Mouse (Mus musculus): Measurements from ENCODE around the gene Fubp1. TPM values are rescaled to one million over a fixed set of nuclear protein-coding genes. Genes with fewer than 3 reads are reported as not detected.

Fubp1 gene
- polyA plus RNA-seq, 1 experiment from 2014 or later, result 142 TPM

DNA sequence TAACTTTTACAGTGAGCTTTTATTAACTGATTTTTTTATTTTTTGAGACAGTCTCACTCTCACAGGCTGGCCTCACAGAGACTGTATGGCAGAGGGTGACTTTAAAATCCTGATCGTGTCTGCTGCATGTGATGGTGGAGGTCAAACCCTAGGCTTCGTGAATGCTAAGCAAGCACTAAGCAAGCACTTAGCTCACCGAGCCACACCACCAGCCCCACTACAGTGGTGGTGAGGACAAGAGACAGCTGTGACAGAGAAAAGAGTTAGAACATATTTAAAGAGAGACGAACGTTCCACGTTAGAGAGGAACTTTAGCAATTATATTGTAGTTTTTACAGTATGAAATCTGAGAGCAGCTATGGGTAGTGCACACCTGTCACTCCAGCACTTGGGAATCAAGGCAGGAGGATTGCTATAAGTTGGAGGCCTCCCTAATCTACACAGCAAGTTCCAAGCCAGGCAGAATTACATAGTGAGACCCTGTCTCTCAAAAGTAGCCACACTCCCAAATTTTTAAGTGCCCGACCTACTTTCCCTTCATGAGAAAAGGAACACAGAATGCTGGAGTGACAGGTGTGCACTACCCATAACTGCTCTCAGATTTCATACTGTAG, 37.8 kb upstream of the Fubp1 start:
- 67% methylated on average over 7 of the region's 7 CpGs for WGBS
- Histone ChIP-seq H3K27ac (ENCODE audit: poor library complexity, severe bottlenecking) (no peak overlapping the region), H3K4me1 (replicated peaks) (peaks cover 22% of the 10 kb centered on the region), H3K9me3 (replicated peaks) (no peaks in the 10 kb centered on the region), H3K9ac (no peak overlapping the region), H3K27me3 (replicated peaks) (no peaks in the 10 kb centered on the region), H3K4me3 (no peak overlapping the region), H3K36me3 (no peaks in the 10 kb centered on the region), H3K4me2 (no peak overlapping the region)
- ATAC-seq (ENCODE audit: insufficient number of reproducible peaks, low FRiP score), result no peak

DNA sequence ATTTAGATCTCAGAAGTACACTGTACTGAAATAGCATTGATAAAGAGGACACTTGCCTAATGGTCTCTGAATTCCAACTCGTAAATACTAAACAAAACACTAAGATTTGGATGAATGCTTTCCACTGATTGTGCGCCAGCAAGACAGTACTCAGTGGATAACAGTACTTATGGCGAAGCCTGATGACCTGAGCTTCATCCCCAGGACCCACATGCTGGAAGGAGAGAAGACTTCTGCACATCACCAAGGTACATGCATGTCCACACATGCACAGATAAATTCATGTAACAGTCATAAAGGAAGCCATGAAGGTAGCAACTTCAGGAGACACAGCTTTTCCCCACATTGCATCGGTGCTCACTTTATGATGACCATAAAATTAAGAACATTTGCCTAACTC, 31.4 kb upstream of the Fubp1 start:
- no peak for ATAC-seq (ENCODE audit: insufficient number of reproducible peaks, low FRiP score)
- no peaks in the 10 kb centered on the region for H3K9me3 ChIP-seq (replicated peaks)

DNA sequence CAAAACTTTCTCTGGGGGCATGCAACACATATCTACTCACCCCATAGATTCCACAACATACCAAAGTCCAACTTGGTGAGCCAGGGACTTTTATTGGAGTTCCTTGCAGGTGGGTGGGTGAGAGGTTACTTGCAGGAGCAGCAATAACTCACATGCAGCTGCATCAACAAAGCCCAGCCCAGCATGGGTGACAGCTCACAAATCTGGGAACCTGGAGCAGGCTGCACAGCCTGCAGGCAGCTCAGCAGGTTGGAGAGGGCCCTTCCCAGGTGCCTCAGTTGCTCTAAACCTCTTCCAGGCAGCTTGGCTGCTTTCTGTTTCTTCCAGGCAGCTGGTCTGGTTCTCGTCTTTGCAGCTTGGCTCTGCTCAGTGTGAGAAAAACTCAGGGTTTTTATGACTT, 30.9 kb upstream of the Fubp1 start:
- Histone ChIP-seq H3K4me2 (no peak overlapping the region), H3K9me3 (replicated peaks) (no peaks in the 10 kb centered on the region), H3K36me3 (peaks cover 28% of the 10 kb centered on the region), H3K27ac (ENCODE audit: poor library complexity, severe bottlenecking) (no peak overlapping the region), H3K27me3 (replicated peaks) (no peaks in the 10 kb centered on the region), H3K4me3 (no peak overlapping the region), H3K4me1 (replicated peaks) (peaks cover 3% of the 10 kb centered on the region; the same call in 1 of the 2 replicates), H3K9ac (no peak overlapping the region)
- ATAC-seq (ENCODE audit: insufficient number of reproducible peaks, low FRiP score), result no peak
- 38% methylated on average over 1 of the region's 1 CpGs for WGBS

More for the DNA sequence above, 31.4 kb upstream of the Fubp1 start:
- peaks cover 28% of the 10 kb centered on the region for H3K36me3 ChIP-seq
- H3K4me2 ChIP-seq, result no peak overlapping the region
- WGBS, result 85% methylated on average over 4 of the region's 4 CpGs
- H3K4me3 ChIP-seq, result no peak overlapping the region
- H3K9ac ChIP-seq, result no peak overlapping the region
- H3K27me3 ChIP-seq (replicated peaks), result no peaks in the 10 kb centered on the region
- peaks cover 3% of the 10 kb centered on the region; the same call in 1 of the 2 replicates for H3K4me1 ChIP-seq (replicated peaks)
- H3K27ac ChIP-seq (ENCODE audit: poor library complexity, severe bottlenecking), result no peak overlapping the region

DNA sequence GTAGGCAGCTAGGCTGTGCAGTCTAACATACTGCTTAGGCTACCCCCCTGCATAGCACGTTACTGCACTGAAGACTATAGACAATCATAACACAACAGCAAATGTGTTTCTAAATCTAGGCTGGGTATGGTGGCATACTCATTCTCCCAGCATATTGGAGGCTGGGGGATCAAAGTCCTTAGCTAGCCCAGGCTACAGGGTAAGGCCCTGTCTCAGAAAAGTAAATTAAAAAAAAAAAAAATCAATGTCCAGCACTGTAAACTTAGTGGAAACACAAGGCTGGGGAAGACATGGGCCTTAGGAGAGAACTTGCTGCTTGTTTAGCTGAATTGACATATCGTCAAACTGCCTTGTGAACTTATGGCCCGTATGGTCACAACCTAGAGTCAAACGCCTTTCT, 29.6 kb upstream of the Fubp1 start:
- H3K4me1 ChIP-seq (replicated peaks), result peaks cover 3% of the 10 kb centered on the region
- no peak for ATAC-seq (ENCODE audit: insufficient number of reproducible peaks, low FRiP score)
- 85% methylated on average over 4 of the region's 4 CpGs for whole genome bisulfite sequencing

DNA sequence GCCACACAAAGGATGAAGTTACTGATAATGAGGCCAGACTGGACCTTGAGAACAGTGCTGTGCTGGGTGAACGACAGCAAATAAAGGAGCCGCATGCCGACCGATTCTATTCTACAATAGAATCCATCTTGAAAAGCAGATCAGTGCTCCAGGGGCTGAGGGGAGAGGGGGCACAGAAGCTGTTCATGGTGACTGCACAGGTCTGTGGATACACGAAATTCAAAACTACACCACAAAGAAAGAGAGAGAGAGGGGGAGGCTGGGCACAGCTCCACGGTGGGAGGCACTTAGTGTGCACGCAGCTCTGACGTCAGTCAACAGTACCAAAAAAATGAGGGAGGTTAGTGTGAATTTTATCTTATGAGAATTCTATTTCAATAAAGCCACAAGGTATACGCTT, 26.7 kb upstream of the Fubp1 start:
- WGBS, result 92% methylated on average over 9 of the region's 9 CpGs
- Histone ChIP-seq H3K9ac (no peak overlapping the region), H3K27me3 (replicated peaks) (no peaks in the 10 kb centered on the region), H3K4me2 (no peak overlapping the region), H3K36me3 (peaks cover 38% of the 10 kb centered on the region), H3K4me3 (no peak overlapping the region), H3K9me3 (replicated peaks) (no peaks in the 10 kb centered on the region), H3K27ac (ENCODE audit: poor library complexity, severe bottlenecking) (no peak overlapping the region), H3K4me1 (replicated peaks) (peaks cover 18% of the 10 kb centered on the region)
- ATAC-seq (ENCODE audit: insufficient number of reproducible peaks, low FRiP score), result no peak

More for the DNA sequence above, 29.6 kb upstream of the Fubp1 start:
- H3K36me3 ChIP-seq, result peaks cover 38% of the 10 kb centered on the region
- H3K4me3 ChIP-seq, result no peak overlapping the region
- H3K27me3 ChIP-seq (replicated peaks), result no peaks in the 10 kb centered on the region
- H3K9ac ChIP-seq, result no peak overlapping the region
- H3K27ac ChIP-seq (ENCODE audit: poor library complexity, severe bottlenecking), result no peak overlapping the region
- H3K9me3 ChIP-seq (replicated peaks), result no peaks in the 10 kb centered on the region
- H3K4me2 ChIP-seq, result no peak overlapping the region

DNA sequence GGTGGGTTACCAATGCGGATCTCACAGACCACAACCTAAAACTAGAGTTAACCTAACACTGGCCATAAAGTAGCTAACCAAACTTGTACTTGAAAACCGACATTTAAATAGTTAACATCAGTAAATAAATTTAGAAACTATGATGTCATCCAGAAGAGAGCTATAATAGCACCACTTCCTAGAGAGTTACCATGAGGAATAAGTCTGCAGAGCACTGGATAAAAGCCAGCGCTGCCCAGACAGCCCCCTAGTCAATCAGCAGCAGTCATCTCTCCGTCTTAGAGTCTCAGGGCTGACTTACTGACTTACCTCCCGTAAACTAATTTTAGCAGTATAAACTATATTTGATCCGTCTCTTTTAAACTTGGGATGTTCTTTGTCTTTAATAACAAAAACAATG, 24.1 kb upstream of the Fubp1 start:
- H3K27ac ChIP-seq (ENCODE audit: poor library complexity, severe bottlenecking), result peak overlapping the region; percentile 41
- no peaks in the 10 kb centered on the region for H3K9me3 ChIP-seq (replicated peaks)
- 0 out of 2 replicates have a peak, but pooled peaks have one; percentile 59 for ATAC-seq (ENCODE audit: insufficient number of reproducible peaks, low FRiP score)
- H3K36me3 ChIP-seq, result peaks cover 28% of the 10 kb centered on the region
- H3K27me3 ChIP-seq (replicated peaks), result no peaks in the 10 kb centered on the region
- peaks cover 31% of the 10 kb centered on the region for H3K4me1 ChIP-seq (replicated peaks)
- no peak overlapping the region for H3K4me3 ChIP-seq
- H3K9ac ChIP-seq, result no peak overlapping the region
- 0 out of 2 replicates have a peak overlapping the region, but pooled peaks have one; percentile 24 for H3K4me2 ChIP-seq
- 35% methylated on average over 6 of the region's 6 CpGs for whole genome bisulfite sequencing

DNA sequence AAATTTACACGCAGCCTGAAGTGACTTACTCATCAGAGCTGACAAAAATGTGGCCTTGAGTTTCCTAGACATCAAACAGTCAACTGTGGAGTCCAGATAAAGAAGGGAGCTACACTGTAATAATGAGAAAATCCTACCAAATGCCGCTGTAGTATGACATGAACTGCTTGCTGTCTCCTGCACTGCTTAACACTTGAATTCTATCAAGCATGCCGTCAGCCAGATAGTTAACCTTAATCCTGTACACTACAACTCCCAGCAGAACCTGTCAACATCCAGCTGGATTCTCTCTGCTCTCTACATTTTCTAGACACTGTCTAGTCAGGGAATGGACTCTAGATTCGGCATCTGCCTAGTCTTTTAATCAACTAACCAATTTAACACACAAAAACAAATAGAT, 20.9 kb upstream of the Fubp1 start:
- Histone ChIP-seq H3K9me3 (replicated peaks) (no peaks in the 10 kb centered on the region), H3K4me1 (replicated peaks) (peaks cover 32% of the 10 kb centered on the region), H3K9ac (0 out of 2 replicates have a peak overlapping the region, but pooled peaks have one; percentile 43), H3K4me3 (peak overlapping the region; percentile 14), H3K36me3 (peaks cover 9% of the 10 kb centered on the region), H3K4me2 (peak overlapping the region; percentile 53), H3K27me3 (replicated peaks) (no peaks in the 10 kb centered on the region), H3K27ac (ENCODE audit: poor library complexity, severe bottlenecking) (peak overlapping the region; percentile 74)
- ATAC-seq (ENCODE audit: insufficient number of reproducible peaks, low FRiP score), result no peak
- 13% methylated on average over 4 of the region's 4 CpGs for WGBS

DNA sequence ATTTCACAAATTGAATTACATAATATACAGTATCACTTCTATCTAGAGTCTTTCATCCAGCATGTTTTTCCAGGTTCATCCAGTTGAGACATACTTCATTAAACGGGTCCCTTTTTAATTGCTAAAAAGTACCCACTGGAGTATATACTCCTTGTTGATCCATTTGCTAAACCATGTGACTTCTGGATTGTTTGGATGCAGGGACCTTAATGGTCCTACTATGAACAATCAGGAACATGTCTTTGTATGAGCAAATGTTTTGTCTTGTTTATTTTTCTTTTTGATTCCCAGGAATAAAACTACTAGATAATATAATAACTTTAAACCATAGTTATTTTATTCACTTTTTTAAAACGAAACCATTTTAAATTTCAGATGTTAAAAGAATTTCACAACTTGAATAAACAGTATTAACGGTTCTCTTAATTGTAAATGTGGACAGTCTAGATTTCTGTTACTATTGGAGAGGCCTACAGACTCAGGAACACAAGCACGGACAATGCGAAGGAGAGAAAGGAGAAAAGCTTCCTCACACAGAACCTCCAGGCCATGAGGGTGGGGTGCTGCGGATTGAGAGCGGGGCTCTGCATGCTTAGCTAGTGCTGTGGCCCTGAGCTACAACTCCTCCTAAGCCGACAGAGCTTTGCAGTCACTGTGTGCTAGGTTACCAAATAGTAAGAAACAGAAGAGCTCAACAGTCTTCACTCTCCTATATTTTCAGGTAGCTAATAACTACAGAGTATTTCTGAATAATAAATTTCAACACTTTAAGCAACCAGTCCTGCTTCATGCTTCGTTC, 19.3 kb upstream of the Fubp1 start:
- Histone ChIP-seq H3K4me2 (peak overlapping the region; percentile 78), H3K9me3 (replicated peaks) (no peaks in the 10 kb centered on the region), H3K27me3 (replicated peaks) (no peaks in the 10 kb centered on the region), H3K27ac (ENCODE audit: poor library complexity, severe bottlenecking) (peak overlapping the region; percentile 71), H3K36me3 (no peaks in the 10 kb centered on the region), H3K4me1 (replicated peaks) (peaks cover 28% of the 10 kb centered on the region), H3K9ac (peak overlapping the region; percentile 73), H3K4me3 (peak overlapping the region; percentile 46)
- 62% methylated on average over 9 of the region's 9 CpGs for WGBS
- ATAC-seq (ENCODE audit: insufficient number of reproducible peaks, low FRiP score), result no peak

DNA sequence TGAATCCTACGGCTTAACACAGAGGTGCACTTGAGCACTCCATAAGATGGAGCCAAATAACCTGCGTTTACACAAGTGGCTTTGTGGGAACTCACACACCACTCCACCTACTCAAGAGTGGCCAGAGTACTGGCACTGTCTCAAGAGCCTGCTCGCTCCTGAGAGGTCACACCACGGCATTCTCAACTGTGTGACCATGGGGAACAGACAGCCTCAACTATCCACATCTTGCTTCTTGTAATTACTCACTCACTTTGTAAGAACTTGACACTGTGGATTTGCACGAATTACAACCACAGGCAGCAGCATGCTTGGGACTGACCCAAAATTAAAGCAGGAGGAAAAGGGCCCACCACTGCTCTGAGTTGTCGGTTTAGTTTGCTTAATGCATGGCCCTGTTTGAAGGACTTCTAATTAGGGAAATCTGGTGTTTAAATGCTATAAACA, 18.4 kb upstream of the Fubp1 start:
- peak; percentile 79 for ATAC-seq (ENCODE audit: insufficient number of reproducible peaks, low FRiP score)
- H3K9me3 ChIP-seq (replicated peaks), result no peaks in the 10 kb centered on the region
- peak overlapping the region; percentile 55 for H3K4me3 ChIP-seq
- no peaks in the 10 kb centered on the region for H3K36me3 ChIP-seq
- H3K4me1 ChIP-seq (replicated peaks), result peaks cover 20% of the 10 kb centered on the region
- no peaks in the 10 kb centered on the region for H3K27me3 ChIP-seq (replicated peaks)
- 9% methylated on average over 6 of the region's 6 CpGs for WGBS
- peak overlapping the region; percentile 70 for H3K4me2 ChIP-seq
- peak overlapping the region; percentile 91 for H3K27ac ChIP-seq (ENCODE audit: poor library complexity, severe bottlenecking)
- peak overlapping the region; percentile 78 for H3K9ac ChIP-seq

DNA sequence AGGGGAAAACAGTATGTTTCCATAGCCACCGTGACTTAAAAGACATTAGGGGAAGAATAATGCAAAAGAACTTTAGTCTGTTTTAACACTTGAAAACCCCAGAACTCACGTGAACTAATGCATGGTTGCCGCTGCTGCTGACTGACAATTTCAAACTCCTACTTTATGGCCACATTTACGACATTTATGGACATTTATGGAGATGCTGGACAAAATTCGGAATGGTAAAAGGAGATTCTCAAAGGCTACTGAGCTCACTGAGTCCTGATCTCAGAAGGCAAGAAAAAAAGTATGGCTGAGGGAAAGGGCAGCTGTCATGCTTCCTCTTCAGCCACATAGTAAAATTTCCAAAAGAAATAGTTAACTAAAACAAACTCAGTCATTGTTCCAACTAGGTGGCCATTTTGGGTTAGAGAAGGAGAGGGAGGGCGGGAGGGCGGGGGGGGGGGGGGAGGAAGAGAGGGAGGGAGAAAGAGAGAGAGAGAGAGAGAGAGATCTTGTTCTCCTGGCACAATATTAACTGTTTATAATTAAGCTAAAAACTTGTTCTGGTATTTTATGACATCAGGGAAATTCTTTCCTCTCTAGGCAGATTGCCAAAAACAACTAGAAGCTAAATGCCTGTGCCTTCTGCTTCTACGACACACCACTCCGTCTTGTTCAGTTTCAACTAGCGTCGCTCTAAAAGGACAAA, 17.8 kb upstream of the Fubp1 start:
- no peak for ATAC-seq (ENCODE audit: insufficient number of reproducible peaks, low FRiP score)
- Histone ChIP-seq H3K4me2 (peak overlapping the region; percentile 70), H3K36me3 (no peaks in the 10 kb centered on the region), H3K9ac (peak overlapping the region; percentile 78), H3K27ac (ENCODE audit: poor library complexity, severe bottlenecking) (peak overlapping the region; percentile 91), H3K4me1 (replicated peaks) (peaks cover 17% of the 10 kb centered on the region), H3K9me3 (replicated peaks) (no peaks in the 10 kb centered on the region), H3K4me3 (peak overlapping the region; percentile 55), H3K27me3 (replicated peaks) (no peaks in the 10 kb centered on the region)
- WGBS, result 21% methylated on average over 11 of the region's 11 CpGs

DNA sequence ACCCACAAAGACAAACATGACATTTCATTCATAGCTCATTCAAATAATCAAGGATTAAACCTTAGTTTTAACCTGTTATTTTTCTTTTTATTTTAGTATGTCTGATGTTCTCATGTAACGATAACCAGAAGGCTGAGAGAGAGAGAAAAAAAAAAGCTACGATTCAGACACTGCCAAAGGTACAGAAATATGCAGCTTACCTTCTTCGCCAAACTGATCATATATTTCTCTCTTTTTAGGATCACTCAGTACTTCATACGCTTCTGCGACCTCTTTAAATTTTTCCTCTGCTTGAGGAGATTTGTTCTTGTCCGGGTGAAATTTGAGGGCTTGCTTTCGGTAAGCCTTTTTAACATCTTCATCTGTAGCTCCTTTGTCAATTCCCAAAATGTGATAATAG, 17.0 kb upstream of the Fubp1 start:
- Histone ChIP-seq H3K4me1 (replicated peaks) (peaks cover 14% of the 10 kb centered on the region), H3K9me3 (replicated peaks) (no peaks in the 10 kb centered on the region), H3K27me3 (replicated peaks) (no peaks in the 10 kb centered on the region), H3K9ac (peak overlapping the region; percentile 78), H3K36me3 (no peaks in the 10 kb centered on the region), H3K4me2 (peak overlapping the region; percentile 44), H3K27ac (ENCODE audit: poor library complexity, severe bottlenecking) (peak overlapping the region; percentile 88), H3K4me3 (peak overlapping the region; percentile 70)
- ATAC-seq (ENCODE audit: insufficient number of reproducible peaks, low FRiP score), result no peak
- 5% methylated on average over 7 of the region's 7 CpGs for WGBS

Data from heart, embryonic 12.5 days (tissue).